8 mouse cellular contexts compared by ENCODE assay signal in the genomic region with DNA sequence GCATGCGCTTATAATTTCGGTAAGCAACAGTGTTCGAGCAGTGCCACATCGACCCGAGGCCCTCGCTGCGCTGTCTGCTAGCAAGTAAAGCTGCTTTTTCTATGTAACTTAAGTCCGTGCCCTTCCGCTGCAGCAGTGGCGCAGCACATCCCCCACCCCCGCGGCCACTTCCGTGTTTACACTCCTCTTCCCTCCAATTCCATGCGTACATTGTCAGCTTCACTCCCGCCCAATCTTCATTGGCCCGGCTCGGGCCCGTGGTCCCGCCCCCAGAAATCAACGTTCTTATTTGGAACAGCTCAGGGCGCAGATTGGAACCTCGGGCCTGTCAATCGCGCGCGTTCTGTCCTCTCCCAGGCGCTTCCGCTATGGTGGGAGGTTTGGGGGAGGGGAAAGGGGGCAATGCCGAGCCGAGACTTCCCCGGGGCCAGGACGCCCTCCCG. TPM values are rescaled to one million over a fixed set of nuclear protein-coding genes. Genes with fewer than 3 reads are reported as not detected.
DNase-seq lines count a peak whose midpoint lies in the region; ATAC-seq and TF ChIP-seq lines count a peak whose summit lies in the region.

No protein-coding gene starts in this region.

- H3K27me3 ChIP-seq in heart, embryonic 12.5 days (replicated peaks) = no peaks in the 10 kb centered on the region
- H3K27me3 ChIP-seq in kidney, postnatal 0 days (ENCODE audit: insufficient read depth, low read length) = no peaks in the 10 kb centered on the region
- no peaks in the 10 kb centered on the region for H3K27me3 ChIP-seq in liver, embryonic 11.5 days (replicated peaks; ENCODE audit: control insufficient read depth, insufficient read depth, low read length)
- H3K27me3 ChIP-seq in stomach, embryonic 14.5 days (ENCODE audit: control insufficient read depth, insufficient read depth, low read length) = no peaks in the 10 kb centered on the region

- peaks cover 16% of the 10 kb centered on the region for H3K4me1 ChIP-seq in heart, embryonic 12.5 days (replicated peaks)
- 0 out of 2 replicates have a peak, but pooled peaks cover 10% of the 10 kb centered on the region for H3K4me1 ChIP-seq in kidney, postnatal 0 days (replicated peaks; ENCODE audit: insufficient read depth, low read length)
- H3K4me1 ChIP-seq in liver, embryonic 11.5 days (replicated peaks; ENCODE audit: control insufficient read depth, insufficient read depth, low read length) = peaks cover 17% of the 10 kb centered on the region
- peaks cover 7% of the 10 kb centered on the region; the same call in 1 of the 2 replicates for H3K4me1 ChIP-seq in stomach, embryonic 14.5 days (ENCODE audit: control insufficient read depth, insufficient read depth, low read length)

- no peak for TF ChIP-seq CTCF in kidney, postnatal 0 days (IDR thresholded peaks at IDR 0.05; ENCODE audit: low read depth)

- H3K9me3 ChIP-seq in heart, embryonic 12.5 days (replicated peaks) = no peaks in the 10 kb centered on the region
- H3K9me3 ChIP-seq in kidney, postnatal 0 days (replicated peaks; ENCODE audit: low read length) = no peaks in the 10 kb centered on the region
- no peaks in the 10 kb centered on the region for H3K9me3 ChIP-seq in liver, embryonic 11.5 days (ENCODE audit: control insufficient read depth, low read length)
- no peaks in the 10 kb centered on the region for H3K9me3 ChIP-seq in stomach, embryonic 14.5 days (ENCODE audit: control insufficient read depth, low read depth, low read length)

- H3K4me2 ChIP-seq in heart, embryonic 12.5 days = peak overlapping the region; percentile 89
- peak overlapping the region; percentile 70 for H3K4me2 ChIP-seq in kidney, postnatal 0 days (ENCODE audit: low read length)
- H3K4me2 ChIP-seq in liver, embryonic 11.5 days = peak overlapping the region; percentile 85
- H3K4me2 ChIP-seq in stomach, embryonic 14.5 days (replicated peaks; ENCODE audit: low read depth, low read length) = peak overlapping the region; percentile 77

- H3K36me3 ChIP-seq in heart, embryonic 12.5 days = no peaks in the 10 kb centered on the region
- H3K36me3 ChIP-seq in kidney, postnatal 0 days (ENCODE audit: insufficient read depth, low read length) = no peaks in the 10 kb centered on the region
- H3K36me3 ChIP-seq in liver, embryonic 11.5 days (ENCODE audit: control insufficient read depth, insufficient read depth, low read length) = no peaks in the 10 kb centered on the region
- H3K36me3 ChIP-seq in stomach, embryonic 14.5 days (ENCODE audit: control insufficient read depth, insufficient read depth, low read length) = no peaks in the 10 kb centered on the region

- peak overlapping the region; percentile 98 for H3K4me3 ChIP-seq in heart, embryonic 12.5 days
- peak overlapping the region; percentile 99 for H3K4me3 ChIP-seq in kidney, postnatal 0 days (replicated peaks; ENCODE audit: low read depth, low read length)
- peak overlapping the region; percentile 89 for H3K4me3 ChIP-seq in liver, embryonic 11.5 days (ENCODE audit: low read depth, low read length)
- H3K4me3 ChIP-seq in stomach, embryonic 14.5 days (ENCODE audit: low read depth, low read length) = peak overlapping the region; percentile 82

- under 1% methylated on average over 31 of the region's 33 CpGs for WGBS in heart, embryonic 12.5 days
- WGBS in kidney, postnatal 0 days = under 1% methylated on average over 33 of the region's 33 CpGs
- WGBS in liver, embryonic 11.5 days = 1% methylated on average over 31 of the region's 33 CpGs
- under 1% methylated on average over 33 of the region's 33 CpGs for whole genome bisulfite sequencing in stomach, embryonic 14.5 days

- peak; percentile 92 for ATAC-seq in erythroid progenitor cell, adult 5-6 weeks (replicated peaks; ENCODE audit: low FRiP score, poor library complexity, severe bottlenecking)
- peak; percentile 94 for ATAC-seq in heart, embryonic 12.5 days (ENCODE audit: insufficient number of reproducible peaks, low FRiP score)
- peak; percentile 97 for ATAC-seq in kidney, postnatal 0 days (replicated peaks; ENCODE audit: low FRiP score, low read depth)
- ATAC-seq in liver, embryonic 11.5 days (replicated peaks; ENCODE audit: low FRiP score) = peak; percentile 95
- ATAC-seq in stomach, embryonic 14.5 days (ENCODE audit: insufficient number of reproducible peaks, insufficient read depth, low FRiP score, low read depth) = peak; percentile 98

- peak overlapping the region; percentile 100 for H3K27ac ChIP-seq in heart, embryonic 12.5 days (ENCODE audit: poor library complexity, severe bottlenecking)
- H3K27ac ChIP-seq in kidney, postnatal 0 days = peak overlapping the region; percentile 98
- peak overlapping the region; percentile 98 for H3K27ac ChIP-seq in liver, embryonic 11.5 days (ENCODE audit: low read depth, low read length)
- peak overlapping the region; percentile 100 for H3K27ac ChIP-seq in stomach, embryonic 14.5 days (ENCODE audit: low read length)

- DNase-seq in CD4-positive, CD25-positive, alpha-beta regulatory T cell, adult 2 months (ENCODE audit: low read depth, low spot score) = peak; percentile 98
- DNase-seq in brain, embryonic 18.5 days (ENCODE audit: low read depth, low spot score) = peak; percentile 97
- peak; percentile 100 for DNase-seq in kidney, postnatal 0 days (ENCODE audit: low spot score)
- peak; percentile 96 for DNase-seq in liver, embryonic 11.5 days (ENCODE audit: low spot score)
- DNase-seq in naive thymus-derived CD4-positive, alpha-beta T cell, adult 2 months (ENCODE audit: low read depth) = peak; percentile 98

- peak overlapping the region; percentile 98 for H3K9ac ChIP-seq in heart, embryonic 12.5 days
- peak overlapping the region; percentile 97 for H3K9ac ChIP-seq in kidney, postnatal 0 days (ENCODE audit: low read depth, low read length)
- peak overlapping the region; percentile 88 for H3K9ac ChIP-seq in liver, embryonic 11.5 days (ENCODE audit: low read depth, low read length)
- H3K9ac ChIP-seq in stomach, embryonic 14.5 days (replicated peaks; ENCODE audit: low read depth, low read length) = peak overlapping the region; percentile 95

RNA-seq across cellular contexts. Expression of gene Noct, which starts 51.7 kb away (rescaled TPM):
- total RNA-seq in erythroid progenitor cell, adult 5-6 weeks (2015; ENCODE audit: low replicate concordance) = 59.8 and 69.2 TPM in 2 replicates
- 40.7 and 49.9 TPM in 2 replicates for total RNA-seq in erythroid progenitor cell, adult 5-6 weeks (2017; ENCODE audit: low replicate concordance)
- polyA plus RNA-seq in heart, embryonic 12.5 days (2016; fragmentation: Nextera tagmentation; extraction: Ambion mirVana) = 12.4 and 14.0 TPM in 2 replicates
- 6.0 and 7.1 TPM in 2 replicates for polyA plus RNA-seq in kidney, postnatal 0 days (2015; fragmentation: Nextera tagmentation; extraction: Ambion mirVana)
- 29.0 and 30.7 TPM in 2 replicates for polyA plus RNA-seq in liver, embryonic 11.5 days (2014; fragmentation: Nextera tagmentation; extraction: Ambion mirVana)
- 8.3 and 11.6 TPM in 2 replicates for polyA plus RNA-seq in stomach, embryonic 14.5 days (2014; fragmentation: Nextera tagmentation; extraction: Ambion mirVana)

Comparison
In these comparisons a context has a peak if more than half of its experiments do, and no peak if none do; other contexts are left out.
1. Peak in every context shown above with its lines: DNase-seq, ATAC-seq, H3K4me3 ChIP-seq and H3K27ac ChIP-seq.